17 mouse cellular contexts compared by ENCODE assay signal in the genomic region with DNA sequence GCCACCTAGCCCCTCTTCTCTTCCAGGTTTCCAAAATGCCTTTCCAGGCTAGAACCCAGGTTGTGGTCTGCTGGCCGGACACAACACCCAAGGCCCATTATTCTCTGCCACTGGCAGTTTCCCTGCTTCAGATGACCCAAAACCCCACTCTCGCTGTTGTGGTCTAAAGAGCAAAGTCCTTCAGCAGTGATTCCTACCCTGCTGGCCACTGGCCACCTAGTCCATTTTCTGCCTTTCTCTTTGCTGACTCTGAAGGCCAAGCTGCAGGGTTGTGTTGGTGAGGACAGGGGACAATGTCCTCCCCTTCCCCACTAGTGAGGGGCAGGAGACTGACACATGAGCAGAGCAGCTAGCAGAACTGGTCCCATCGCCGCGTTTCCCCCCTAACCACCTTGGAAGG. TPM values are rescaled to one million over a fixed set of nuclear protein-coding genes. Genes with fewer than 3 reads are reported as not detected.
A peak's percentile ranks its signal among the peaks of the same experiment; 100 is the strongest.
DNase-seq lines count a peak whose midpoint lies in the region; ATAC-seq and TF ChIP-seq lines count a peak whose summit lies in the region.
"Had no signal": no experiment of that assay in that cellular context is flagged by ENCODE, and none has a peak within 500 bp of the region (broad histone marks: within the 10 kb centered on the region; RNA-seq: fewer than 3 reads in every experiment).

No protein-coding gene starts in this region.

- H3K27me3 ChIP-seq in intestine, embryonic 15.5 days (replicated peaks), result no peaks in the 10 kb centered on the region
- no peaks in the 10 kb centered on the region for H3K27me3 ChIP-seq in intestine, postnatal 0 days (replicated peaks; ENCODE audit: control insufficient read depth, insufficient read depth, low read length)
- H3K27me3 ChIP-seq in embryonic facial prominence, embryonic 10.5 days (replicated peaks; ENCODE audit: low read depth, poor library complexity, severe bottlenecking), result peaks cover 7% of the 10 kb centered on the region
- H3K27me3 ChIP-seq in cerebellum, adult 2 months (ENCODE audit: control insufficient read depth, insufficient read depth, low read length), result no peaks in the 10 kb centered on the region
- H3K27me3 ChIP-seq: forebrain, embryonic 13.5 days had no signal

- no peak overlapping the region for H3K9ac ChIP-seq in intestine, embryonic 15.5 days
- H3K9ac ChIP-seq in intestine, postnatal 0 days (ENCODE audit: low read depth, low read length), result no peak overlapping the region
- H3K9ac ChIP-seq: forebrain, embryonic 13.5 days had no signal

- H3K4me3 ChIP-seq in intestine, embryonic 15.5 days (replicated peaks), result no peak overlapping the region
- no peak overlapping the region for H3K4me3 ChIP-seq in intestine, postnatal 0 days (ENCODE audit: low read depth, low read length)
- H3K4me3 ChIP-seq in embryonic facial prominence, embryonic 10.5 days, result no peak overlapping the region
- H3K4me3 ChIP-seq in cerebellum, adult 2 months (replicated peaks; ENCODE audit: insufficient read depth, low read depth, low read length), result no peak overlapping the region
- H3K4me3 ChIP-seq: forebrain, embryonic 13.5 days; heart, adult 2 months had no signal

- 78% methylated on average over 5 of the region's 5 CpGs for WGBS in intestine, embryonic 15.5 days
- WGBS in intestine, postnatal 0 days, result 70% methylated on average over 5 of the region's 5 CpGs
- WGBS in embryonic facial prominence, embryonic 10.5 days, result 74% methylated on average over 5 of the region's 5 CpGs
- 85% methylated on average over 5 of the region's 5 CpGs for WGBS in cerebellum, adult 2 months

- H3K9me3 ChIP-seq in intestine, embryonic 15.5 days, result no peaks in the 10 kb centered on the region
- no peaks in the 10 kb centered on the region for H3K9me3 ChIP-seq in intestine, postnatal 0 days (ENCODE audit: control insufficient read depth)
- H3K9me3 ChIP-seq in embryonic facial prominence, embryonic 10.5 days, result no peaks in the 10 kb centered on the region
- H3K9me3 ChIP-seq: forebrain, embryonic 13.5 days had no signal

- no peak for DNase-seq in embryonic facial prominence, embryonic 10.5 days (ENCODE audit: low spot score)
- DNase-seq in kidney, adult 18-20 months, result peak; percentile 76
- DNase-seq in kidney, postnatal 25 days, result peak; percentile 75 to 84
- no peak for DNase-seq in cerebellum, adult 2 months
- no peak for DNase-seq in cerebellum, postnatal 4 days (ENCODE audit: low spot score in 2 of 2)
- no peak for DNase-seq in left cerebral cortex, adult 9 months (ENCODE audit: low spot score in 2 of 2)
- DNase-seq: adrenal gland, adult 2 months; cerebellum, adult 9-10 months; heart, adult 2 months; lung, adult 18-20 months; right cerebral cortex, postnatal 14 days had no signal

- H3K36me3 ChIP-seq in intestine, embryonic 15.5 days, result no peaks in the 10 kb centered on the region
- no peaks in the 10 kb centered on the region for H3K36me3 ChIP-seq in intestine, postnatal 0 days (ENCODE audit: control insufficient read depth, insufficient read depth)
- no peaks in the 10 kb centered on the region for H3K36me3 ChIP-seq in embryonic facial prominence, embryonic 10.5 days (replicated peaks)

- H3K27ac ChIP-seq in intestine, embryonic 15.5 days, result 0 out of 2 replicates have a peak overlapping the region, but pooled peaks have one; percentile 40
- H3K27ac ChIP-seq in intestine, postnatal 0 days (ENCODE audit: low read depth, low read length), result no peak overlapping the region
- H3K27ac ChIP-seq in embryonic facial prominence, embryonic 10.5 days (replicated peaks), result peak overlapping the region; percentile 72
- H3K27ac ChIP-seq in cerebellum, adult 2 months (ENCODE audit: insufficient read depth, low read length), result no peak overlapping the region
- H3K27ac ChIP-seq: forebrain, embryonic 13.5 days; heart, adult 2 months had no signal

- no peak overlapping the region for H3K4me2 ChIP-seq in intestine, embryonic 15.5 days (replicated peaks)
- H3K4me2 ChIP-seq in intestine, postnatal 0 days (replicated peaks; ENCODE audit: low read depth), result no peak overlapping the region
- H3K4me2 ChIP-seq: forebrain, embryonic 13.5 days had no signal

- TF ChIP-seq POLR2A in cerebellum, adult 2 months (IDR thresholded peaks at IDR 0.05; ENCODE audit: borderline replicate concordance, insufficient read depth, low read length), result no peak

- peak; percentile 49; the same call in 1 of the 2 replicates for ATAC-seq in intestine, embryonic 15.5 days
- ATAC-seq in intestine, postnatal 0 days, result no peak
- ATAC-seq: forebrain, embryonic 13.5 days; hindbrain, embryonic 16.5 days had no signal

- peaks cover 8% of the 10 kb centered on the region for H3K4me1 ChIP-seq in intestine, embryonic 15.5 days (replicated peaks)
- 0 out of 2 replicates have a peak, but pooled peaks cover 4% of the 10 kb centered on the region for H3K4me1 ChIP-seq in intestine, postnatal 0 days (replicated peaks; ENCODE audit: control insufficient read depth, insufficient read depth, low read length)
- H3K4me1 ChIP-seq in embryonic facial prominence, embryonic 10.5 days, result peaks cover 9% of the 10 kb centered on the region
- H3K4me1 ChIP-seq in cerebellum, adult 2 months (ENCODE audit: control insufficient read depth, insufficient read depth, low read length), result no peaks in the 10 kb centered on the region
- H3K4me1 ChIP-seq: forebrain, embryonic 13.5 days had no signal

- no peak for TF ChIP-seq CTCF in intestine, postnatal 0 days (IDR thresholded peaks at IDR 0.05; ENCODE audit: low read depth)
- no peak for TF ChIP-seq CTCF in cerebellum, adult 2 months (IDR thresholded peaks at IDR 0.05; ENCODE audit: borderline replicate concordance, insufficient read depth, low read depth, low read length)

RNA-seq across cellular contexts. Expression of a gene that starts 35.4 kb away (rescaled TPM):
- polyA plus RNA-seq in intestine, embryonic 15.5 days (2015; fragmentation: Nextera tagmentation; extraction: Ambion mirVana), result 0.10 and 0.18 TPM in 2 replicates
- 0.20 and 0.37 TPM in 2 replicates for polyA plus RNA-seq in intestine, postnatal 0 days (2015; fragmentation: Nextera tagmentation; extraction: Ambion mirVana)
- 0.08 TPM in 1 of 2 replicates, not detected in the other for polyA plus RNA-seq in embryonic facial prominence, embryonic 10.5 days (2016; fragmentation: Nextera tagmentation; extraction: Ambion mirVana)
- polyA plus RNA-seq in cerebellum, adult 2 months (2012; rRNA removed), result 0.38 and 0.57 TPM in 2 replicates
- polyA plus RNA-seq: adrenal gland, adult 2 months; brain, embryonic 14.5 days; heart, postnatal 0 days had no signal

RNA-seq across cellular contexts. Expression of a gene that starts 40.6 kb away (rescaled TPM):
- polyA plus RNA-seq in intestine, embryonic 15.5 days (2015; fragmentation: Nextera tagmentation; extraction: Ambion mirVana), result 13.3 and 19.0 TPM in 2 replicates
- 117 and 135 TPM in 2 replicates for polyA plus RNA-seq in intestine, postnatal 0 days (2015; fragmentation: Nextera tagmentation; extraction: Ambion mirVana)
- polyA plus RNA-seq in embryonic facial prominence, embryonic 10.5 days (2016; fragmentation: Nextera tagmentation; extraction: Ambion mirVana), result not detected in 2 replicates
- polyA plus RNA-seq in cerebellum, adult 2 months (2012; rRNA removed), result 0.11 and 0.13 TPM in 2 replicates
- polyA plus RNA-seq: adrenal gland, adult 2 months; forebrain, embryonic 13.5 days; heart, adult 2 months; hindbrain, embryonic 16.5 days had no signal

RNA-seq across cellular contexts. Expression of a gene that starts 44.1 kb away (rescaled TPM):
- 38.4 and 43.4 TPM in 2 replicates for polyA plus RNA-seq in intestine, embryonic 15.5 days (2015; fragmentation: Nextera tagmentation; extraction: Ambion mirVana)
- 29.0 and 32.6 TPM in 2 replicates for polyA plus RNA-seq in intestine, postnatal 0 days (2015; fragmentation: Nextera tagmentation; extraction: Ambion mirVana)
- 31.6 and 34.8 TPM in 2 replicates for polyA plus RNA-seq in embryonic facial prominence, embryonic 10.5 days (2016; fragmentation: Nextera tagmentation; extraction: Ambion mirVana)
- 109 and 113 TPM in 2 replicates for polyA plus RNA-seq in cerebellum, adult 2 months (2012; rRNA removed)

RNA-seq across cellular contexts. Expression of a gene that starts 51.3 kb away (rescaled TPM):
- polyA plus RNA-seq in intestine, embryonic 15.5 days (2015; fragmentation: Nextera tagmentation; extraction: Ambion mirVana), result 7.1 and 8.6 TPM in 2 replicates
- polyA plus RNA-seq in intestine, postnatal 0 days (2015; fragmentation: Nextera tagmentation; extraction: Ambion mirVana), result 3.4 and 3.5 TPM in 2 replicates
- 0.99 and 1.3 TPM in 2 replicates for polyA plus RNA-seq in embryonic facial prominence, embryonic 10.5 days (2016; fragmentation: Nextera tagmentation; extraction: Ambion mirVana)
- 0.52 and 1.0 TPM in 2 replicates for polyA plus RNA-seq in cerebellum, adult 2 months (2012; rRNA removed)

Comparison
In these comparisons a context has a peak if more than half of its experiments do, and no peak if none do; other contexts are left out.
1. H3K27ac ChIP-seq: peak in intestine, embryonic 15.5 days (single experiment) and embryonic facial prominence, embryonic 10.5 days (single experiment); none in intestine, postnatal 0 days (single experiment) and cerebellum, adult 2 months (single experiment).
2. DNase-seq: peak in kidney, adult 18-20 months (single experiment) and kidney, postnatal 25 days (2 of 2); none in embryonic facial prominence, embryonic 10.5 days (single experiment), cerebellum, adult 2 months (0 of 2), cerebellum, postnatal 4 days (0 of 2) and left cerebral cortex, adult 9 months (0 of 2).
3. RNA of a gene that starts 40.6 kb away (polyA plus RNA-seq): 117 to 135 TPM in intestine, postnatal 0 days and 13.3 to 19.0 TPM in intestine, embryonic 15.5 days; 0.11 to 0.13 TPM in cerebellum, adult 2 months and not detected in embryonic facial prominence, embryonic 10.5 days; every median in the first group is over 10 times any median in the second.